Mouse (Mus musculus) monocyte, adult 2 months (primary cell): Measurements from ENCODE around the gene Hirip3.
"Not testable (repeated sequence)": the region's sequence is repeated elsewhere in the genome, so short reads cannot be mapped to it uniquely, and the experiment has no call there.

Experiments used
- DNase-seq, 2 experiments: peaks; one replicate each; pipeline ENCODE4 v3.0.0; 2022; ENCODE audit warnings: low spot score in 2 of 2, low read depth in 1 of 2

Hirip3 gene

GRCm38 (mm10) chr7:126899781-126900180 is 38.0 kb downstream of the Hirip3 start:
- not testable (repeated sequence) for DNase-seq

- no peak for DNase-seq
Observed at GRCm38 (mm10) chr7:126905590-126905989, 43.8 kb downstream of the Hirip3 start.

- no peak for DNase-seq
Observed at GRCm38 (mm10) chr7:126914844-126915243, 53.1 kb downstream of the Hirip3 start.
